Mouse (Mus musculus) layer of hippocampus, adult 8-10 months (tissue): Measurements from ENCODE around the gene Nkain1. TPM values are rescaled to one million over a fixed set of nuclear protein-coding genes. Genes with fewer than 3 reads are reported as not detected.

Experiments
- DNase-seq, 2 experiments: peaks; one replicate each; pipeline ENCODE4 v3.0.0; 2022; ENCODE audit warnings: low spot score in 2 of 2
- total RNA-seq, 4 experiments: library from RNA; stranded (reverse); gene quantifications; 2 replicates each; pipeline ENCODE4 v1.2.4; 2022

The Nkain1 gene
- total RNA-seq, result 10 to 100 TPM; 27.0 to 39.6 (median 34.6) TPM

DNA sequence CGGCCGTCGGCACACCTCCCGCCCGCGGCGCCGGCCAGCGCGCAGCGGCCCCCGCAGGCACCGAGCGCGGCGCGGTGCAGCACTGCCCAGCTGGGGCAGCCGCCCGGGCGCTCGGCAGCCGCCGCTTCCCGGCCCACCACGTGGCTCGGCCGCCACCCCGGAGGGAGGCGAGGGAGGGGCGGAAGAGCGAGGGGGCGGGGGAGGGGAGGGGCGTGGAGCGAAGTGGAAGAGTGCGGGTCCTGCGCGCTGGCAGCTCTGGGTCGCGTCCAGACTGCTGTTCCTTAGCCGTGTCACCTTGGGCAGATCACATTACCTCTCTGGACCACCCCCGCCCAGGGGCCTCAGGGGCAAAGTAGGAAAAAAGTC lies at the start of gene Nkain1:
Gene Nkain1, minus strand, starts transcription at position 126 of the 366 bp plus-strand sequence.
- no peak for DNase-seq

DNA sequence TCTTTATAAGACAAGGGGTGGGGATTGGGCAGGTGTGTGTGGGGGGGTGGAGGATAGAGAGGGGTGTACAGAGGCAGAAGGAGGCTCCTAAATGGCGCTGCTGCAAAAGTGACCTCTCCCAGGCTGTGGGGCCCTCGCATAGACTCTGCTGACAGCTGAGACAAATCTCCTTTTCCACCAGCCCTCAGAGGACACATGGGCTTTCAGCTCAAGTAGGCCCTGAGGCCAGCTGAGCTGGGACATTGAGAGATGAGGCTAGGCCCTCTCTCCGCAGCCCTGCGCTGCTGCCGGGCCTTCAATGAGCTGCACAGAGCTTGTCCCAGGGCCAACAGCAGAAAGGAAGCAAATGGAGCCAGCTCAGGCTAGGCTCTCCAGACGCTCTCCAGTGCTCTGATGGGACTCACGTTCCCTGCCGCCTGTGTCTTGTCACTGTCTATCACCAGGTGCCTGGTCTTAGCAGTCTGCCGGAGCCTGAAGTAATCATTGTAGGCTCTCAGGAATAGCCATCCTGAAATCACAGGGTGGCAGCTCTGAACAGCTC lies 4.8 kb upstream of the Nkain1 start:
- no peak for DNase-seq

DNA sequence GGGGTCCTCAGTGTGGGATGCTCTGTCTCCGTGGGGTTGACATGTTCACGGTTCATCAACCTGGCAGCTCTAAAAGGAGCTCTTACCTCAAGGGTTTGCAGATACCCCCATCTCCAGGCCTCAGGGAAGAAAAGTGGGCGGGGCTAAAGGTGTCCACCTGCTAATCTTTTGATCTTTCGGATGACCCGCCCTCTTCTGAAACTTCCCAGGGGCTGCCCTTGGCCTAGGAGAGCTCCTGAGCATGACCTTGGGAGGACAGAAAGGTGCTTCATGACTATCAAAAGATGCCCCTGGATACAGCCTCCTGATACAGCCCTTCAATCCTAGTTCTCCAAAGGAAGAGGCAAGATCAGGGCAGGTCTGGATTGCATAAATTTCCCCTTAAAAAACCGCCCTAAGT lies 3.1 kb upstream of the Nkain1 start:
- no peak for DNase-seq

DNA sequence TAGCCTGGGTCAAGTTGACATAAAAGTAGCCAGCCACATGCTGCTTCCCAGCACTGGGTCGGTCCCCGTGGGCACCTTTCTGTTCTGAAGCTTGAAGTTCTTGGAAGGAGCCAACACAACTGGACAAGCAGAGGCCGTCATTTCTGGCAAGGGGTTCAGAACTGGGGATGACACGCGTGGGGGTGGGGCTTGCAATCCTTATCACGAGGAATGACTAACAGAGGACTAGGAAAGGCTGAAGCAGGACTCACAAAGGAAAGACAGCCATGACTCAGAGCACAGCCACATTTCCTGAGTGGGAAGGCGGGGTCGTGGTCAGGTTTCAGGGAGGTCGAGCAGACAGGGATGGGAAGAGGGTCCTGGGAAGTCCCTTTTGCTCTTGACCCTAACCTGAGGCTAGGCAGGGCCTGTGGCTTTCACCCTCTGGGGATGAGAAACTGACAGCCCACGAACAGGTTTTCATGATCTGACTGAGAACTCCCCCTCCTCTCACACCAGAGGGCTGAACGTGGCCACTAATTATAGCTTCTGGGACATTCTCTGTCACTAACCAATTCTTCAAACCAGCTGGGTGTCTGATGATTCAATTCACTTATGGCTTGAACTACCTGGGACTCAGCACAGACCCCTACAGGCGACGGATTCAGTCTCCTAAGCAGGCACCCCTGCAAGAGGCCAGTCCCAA lies 2.4 kb upstream of the Nkain1 start:
- DNase-seq, result no peak

DNA sequence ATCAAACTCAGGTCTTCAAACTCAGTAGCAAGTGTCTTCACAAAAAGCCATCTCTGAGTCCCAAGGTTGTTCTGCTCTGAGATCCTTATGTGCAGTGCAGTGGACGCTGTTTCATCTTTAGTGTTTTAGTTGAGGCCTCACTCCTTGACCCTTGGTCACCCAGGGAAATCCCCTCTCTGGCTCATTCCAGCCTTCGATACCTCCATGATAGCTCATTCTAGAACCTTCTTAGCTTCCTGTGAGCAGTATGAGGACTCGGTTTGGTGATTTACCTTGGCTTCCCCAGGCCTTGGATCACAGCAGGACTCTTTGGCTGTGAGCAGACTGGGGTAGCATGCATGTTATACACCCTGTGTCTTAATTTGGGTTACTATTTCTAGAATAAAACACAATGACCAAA lies 1.6 kb upstream of the Nkain1 start:
- DNase-seq, result no peak

DNA sequence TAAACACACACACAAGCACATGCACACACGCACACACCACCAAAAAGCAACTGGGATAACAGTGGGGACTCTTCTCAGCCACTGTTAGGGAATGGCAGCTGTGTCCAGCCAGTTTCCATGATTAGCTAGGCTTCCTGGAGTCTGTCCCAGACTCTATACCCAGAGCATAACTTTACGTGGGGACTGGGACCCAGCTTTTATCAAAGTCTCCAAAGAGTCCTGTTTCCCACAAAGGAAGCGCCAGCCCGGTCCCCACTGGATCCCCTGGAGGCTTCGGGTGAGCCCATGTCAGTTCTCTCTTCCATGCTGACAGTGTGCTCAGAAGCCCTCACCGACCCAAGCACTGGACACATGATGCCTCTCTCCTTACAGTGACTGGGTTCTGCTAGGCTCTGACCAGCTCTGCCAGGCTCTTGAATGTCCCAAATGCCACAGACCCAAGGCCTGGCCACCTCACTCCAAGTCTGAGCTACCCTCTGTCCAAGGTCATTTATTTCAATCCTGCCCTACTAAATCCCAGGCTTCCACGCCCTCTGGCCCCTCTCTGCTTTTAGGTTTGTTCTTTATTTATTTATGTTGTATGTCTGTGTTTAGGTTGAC lies 988 bp upstream of the Nkain1 start:
- no peak for DNase-seq

DNA sequence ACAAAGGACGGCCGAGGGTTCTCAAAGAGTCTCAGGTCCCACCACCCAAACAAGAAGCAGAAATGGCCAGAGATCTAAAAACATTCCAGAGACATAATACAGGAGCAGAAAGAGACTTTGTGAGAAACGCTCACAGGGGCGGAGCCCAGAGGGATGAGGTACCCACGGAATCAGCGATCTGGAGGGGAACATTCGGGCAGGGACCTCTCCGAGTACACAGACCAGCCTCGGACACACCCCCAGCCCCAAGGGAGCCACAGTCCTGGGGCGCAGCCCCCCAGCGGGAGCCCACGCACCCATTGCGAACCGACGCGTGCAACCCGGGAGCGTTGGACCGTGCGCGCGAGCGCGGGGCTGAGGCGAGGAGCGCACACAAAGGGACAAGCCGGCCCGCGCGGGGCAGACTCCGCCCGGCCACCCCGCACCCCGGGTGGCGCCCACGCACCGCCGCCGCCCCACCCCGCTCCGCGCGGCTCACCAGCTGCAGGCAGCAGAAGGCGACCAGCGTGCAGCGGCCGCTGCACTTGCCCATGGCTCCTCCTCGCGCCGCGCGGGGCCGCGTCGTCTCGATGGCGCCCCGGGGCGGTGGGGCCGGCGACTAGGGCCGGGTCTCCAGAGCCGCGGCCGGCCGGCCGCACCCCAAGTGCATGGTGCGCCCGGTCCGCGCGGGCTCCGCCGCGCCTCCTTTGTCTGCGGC lies 474 bp downstream of the Nkain1 start:
- no peak for DNase-seq

DNA sequence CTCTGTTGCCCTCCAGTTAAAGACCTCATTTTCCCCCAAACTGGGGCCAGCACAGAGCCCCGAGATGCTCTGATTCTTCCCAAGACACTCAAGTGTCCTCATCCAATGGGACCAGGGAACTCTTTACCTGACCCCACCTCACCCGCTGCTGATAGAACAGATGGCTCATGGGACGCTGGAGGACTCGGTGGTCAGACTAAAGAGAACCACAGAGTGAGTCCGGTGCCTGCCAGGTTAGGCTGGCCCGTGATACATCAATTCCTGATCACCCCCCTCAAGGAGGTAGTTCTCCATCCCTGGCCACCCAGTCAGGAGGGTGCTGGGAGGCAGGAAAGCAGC lies 992 bp downstream of the Nkain1 start:
- no peak for DNase-seq

DNA sequence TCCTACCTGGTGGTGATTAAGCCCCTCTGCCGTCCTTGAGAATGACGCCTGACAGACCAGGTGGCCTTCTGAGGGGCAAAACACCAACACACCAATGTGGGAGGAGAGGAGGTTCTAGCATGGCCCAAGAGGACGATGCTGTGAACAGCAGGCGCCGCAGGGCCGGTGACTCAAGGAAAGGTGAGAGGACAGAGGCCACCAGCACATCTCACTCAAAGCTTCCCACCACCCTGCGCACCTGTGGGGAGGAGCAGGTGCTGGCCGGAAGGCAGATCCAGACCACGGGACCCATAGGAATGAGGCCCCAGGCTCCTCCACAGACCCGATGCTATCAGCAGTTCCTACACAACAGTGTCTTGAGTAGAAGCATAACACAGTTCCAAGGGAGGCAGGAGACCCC lies 1.4 kb downstream of the Nkain1 start:
- no peak for DNase-seq

DNA sequence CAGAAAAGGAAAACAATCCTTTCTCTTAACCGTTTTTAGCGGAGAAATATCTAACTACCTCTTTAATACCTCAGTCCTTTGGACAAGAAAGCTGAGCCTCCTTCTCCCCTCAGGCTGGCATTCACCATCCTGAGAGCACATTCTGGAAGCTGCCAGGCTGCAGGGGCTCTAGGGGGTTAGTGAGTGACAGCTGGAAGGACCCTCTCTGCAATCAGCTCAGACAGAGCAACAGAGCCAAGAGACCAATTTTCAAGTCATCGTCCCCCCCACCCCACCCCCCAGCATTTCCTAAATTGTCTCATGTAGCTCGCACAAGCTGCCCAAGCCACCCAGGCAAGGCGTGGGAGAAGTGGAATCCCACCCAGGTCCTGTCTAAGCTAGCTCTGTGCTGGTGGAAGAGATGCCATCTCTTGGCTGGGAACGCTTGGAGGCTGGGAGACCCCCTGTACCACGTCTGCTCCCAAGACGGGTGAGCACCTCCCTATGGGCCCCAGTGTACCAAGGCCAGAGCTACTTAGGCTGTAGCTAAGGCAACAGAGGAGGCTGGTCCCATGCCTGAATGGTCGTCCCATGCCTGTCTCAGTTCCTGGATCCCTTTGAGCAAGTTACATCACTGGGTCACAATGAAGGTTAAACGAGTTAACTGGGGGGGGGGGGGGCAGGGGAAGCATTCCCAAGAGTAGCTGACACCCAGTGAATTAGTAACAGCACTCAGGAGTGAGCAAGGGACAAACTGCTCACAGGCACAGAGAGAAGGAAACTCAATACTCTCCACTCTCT lies 2.8 kb downstream of the Nkain1 start:
- no peak for DNase-seq

DNA sequence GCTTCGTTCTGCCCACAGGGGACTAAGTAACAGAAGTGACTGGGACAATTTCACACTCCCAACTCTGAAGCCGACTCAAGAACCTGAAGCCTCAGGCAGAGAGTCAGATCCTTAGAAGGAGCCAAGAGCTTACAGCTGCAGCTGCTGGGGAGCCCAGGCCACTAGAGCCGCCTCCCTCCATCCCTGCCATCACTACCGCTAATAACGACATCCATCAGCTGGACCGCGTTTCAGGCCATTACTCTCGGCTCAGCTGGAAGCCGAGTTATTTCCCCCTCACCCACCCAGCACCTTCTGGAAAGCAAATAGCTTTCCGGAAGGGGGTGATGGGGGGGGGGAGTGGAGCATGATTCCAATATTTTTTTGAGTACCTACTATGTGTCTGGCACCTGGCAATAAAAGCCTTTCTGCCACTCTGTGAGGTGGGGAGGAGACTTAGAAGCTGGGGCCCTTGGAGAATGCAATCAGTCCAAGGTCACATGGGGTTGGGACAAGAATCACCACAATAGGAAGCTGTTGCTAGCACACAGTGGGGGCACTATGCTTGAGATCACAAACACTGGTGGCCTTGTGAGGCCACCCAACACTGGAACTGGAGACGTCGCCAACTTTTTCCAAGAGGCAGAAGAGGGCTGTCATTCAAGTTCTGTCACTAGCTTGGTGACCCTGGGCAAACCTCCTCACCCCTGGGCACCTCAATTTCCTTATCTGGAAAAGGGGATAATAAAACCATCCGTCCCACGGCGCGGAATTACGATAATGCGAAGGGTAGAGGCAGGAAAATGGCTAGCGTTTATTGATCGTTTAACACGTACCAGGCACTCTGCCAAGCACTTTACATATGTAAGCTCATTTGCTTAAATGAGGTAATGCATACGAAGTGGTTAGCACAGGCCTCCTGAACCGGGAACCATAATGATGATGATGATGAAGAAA lies 5.7 kb downstream of the Nkain1 start:
- no peak for DNase-seq

DNA sequence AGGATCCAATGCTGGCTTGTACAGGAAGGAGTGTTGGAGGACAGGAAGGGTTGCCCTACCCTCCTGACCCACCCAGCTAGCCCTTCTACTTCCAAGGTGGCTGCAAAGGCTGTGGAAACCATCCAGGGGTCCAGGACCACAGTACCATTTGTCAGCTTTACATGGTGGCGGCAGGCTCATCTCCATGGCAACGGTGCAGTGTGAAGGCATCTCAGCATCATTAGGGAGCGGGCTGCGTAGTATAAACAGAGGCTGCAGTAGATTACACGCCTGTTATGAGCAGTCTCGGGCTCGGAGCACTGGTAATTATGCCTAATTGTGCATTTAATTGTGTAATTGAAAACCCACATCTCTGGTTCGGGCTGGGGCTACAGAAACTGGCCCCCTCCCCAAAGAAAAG lies 10.2 kb downstream of the Nkain1 start:
- no peak for DNase-seq

DNA sequence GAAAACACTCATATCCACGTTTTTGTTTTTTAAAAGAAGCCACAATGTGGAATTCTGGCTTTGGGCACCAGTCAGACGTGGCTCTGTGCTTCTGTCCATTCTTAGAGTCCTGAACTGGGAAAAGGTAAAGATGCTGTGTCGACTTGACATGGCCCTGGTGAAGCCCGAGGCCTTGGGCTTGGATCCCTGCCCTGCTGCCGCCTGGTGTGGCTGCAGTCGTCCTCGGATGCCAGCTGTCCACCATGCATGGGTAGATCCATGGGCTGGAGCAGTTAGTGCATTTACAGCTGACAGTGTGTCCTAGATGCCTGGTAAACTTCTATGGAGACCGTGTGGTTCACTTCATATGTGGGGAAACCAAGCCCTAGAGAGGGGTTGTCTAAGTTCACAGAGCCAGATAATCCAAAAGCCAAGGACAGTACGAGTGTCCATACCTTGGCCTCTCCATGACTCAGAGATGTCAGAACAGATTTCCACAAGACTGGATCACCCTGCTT lies 10.7 kb downstream of the Nkain1 start:
- no peak for DNase-seq

DNA sequence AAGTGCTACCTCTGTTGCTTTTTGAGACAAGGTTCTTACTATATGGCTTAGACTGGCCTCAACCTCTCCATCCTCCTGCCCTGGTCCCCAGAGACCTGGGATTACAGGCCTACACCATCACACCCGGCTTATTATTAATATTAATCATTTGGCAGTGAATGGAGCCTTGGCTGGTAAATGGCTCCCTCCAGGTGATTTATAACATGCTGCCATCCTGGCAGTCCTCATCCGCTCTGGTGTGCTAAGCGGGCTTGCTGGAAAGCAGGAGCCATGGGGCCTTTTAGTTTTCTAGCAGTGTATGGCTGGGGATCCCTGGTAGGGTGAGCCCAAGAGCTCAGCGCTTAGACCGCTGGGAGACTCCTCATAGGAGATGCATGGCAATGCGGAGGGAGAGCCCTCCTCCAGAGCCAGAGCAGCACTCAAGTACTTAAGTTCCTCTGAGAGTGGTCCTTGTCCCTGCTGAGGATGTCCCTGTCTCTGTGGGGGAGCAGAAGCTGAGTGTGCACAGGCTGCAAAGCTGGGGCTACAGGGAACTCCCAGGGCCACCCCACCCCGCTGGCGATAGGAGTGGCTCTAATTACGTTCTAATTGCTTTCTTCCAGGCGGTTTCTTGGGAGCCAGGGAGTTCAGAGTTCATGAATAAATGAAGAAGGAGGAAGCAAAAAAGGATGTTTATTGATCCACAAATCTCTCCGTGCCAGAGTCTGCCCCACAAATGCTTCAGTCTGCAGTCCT lies 13.2 kb downstream of the Nkain1 start:
- no peak for DNase-seq

DNA sequence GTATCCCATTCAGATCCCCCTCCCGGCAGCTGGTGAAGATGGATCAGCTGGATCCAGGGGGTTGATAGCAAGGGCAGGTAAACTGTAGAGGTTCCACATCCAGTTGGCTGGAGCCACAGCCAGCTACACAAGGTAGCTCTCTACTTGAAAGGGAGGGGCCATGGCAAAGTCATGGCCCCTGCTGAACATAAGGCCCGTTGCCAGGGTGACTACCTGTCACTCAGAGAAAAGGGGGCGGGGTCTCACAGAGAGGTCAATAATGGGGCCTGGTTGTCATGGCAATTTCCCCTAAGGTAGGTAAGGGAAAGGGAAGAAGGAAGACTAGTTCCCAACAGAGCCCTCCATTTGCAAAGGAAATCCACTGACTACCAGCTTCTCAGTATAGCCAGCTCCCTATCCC lies 14.8 kb downstream of the Nkain1 start:
- DNase-seq, result no peak

DNA sequence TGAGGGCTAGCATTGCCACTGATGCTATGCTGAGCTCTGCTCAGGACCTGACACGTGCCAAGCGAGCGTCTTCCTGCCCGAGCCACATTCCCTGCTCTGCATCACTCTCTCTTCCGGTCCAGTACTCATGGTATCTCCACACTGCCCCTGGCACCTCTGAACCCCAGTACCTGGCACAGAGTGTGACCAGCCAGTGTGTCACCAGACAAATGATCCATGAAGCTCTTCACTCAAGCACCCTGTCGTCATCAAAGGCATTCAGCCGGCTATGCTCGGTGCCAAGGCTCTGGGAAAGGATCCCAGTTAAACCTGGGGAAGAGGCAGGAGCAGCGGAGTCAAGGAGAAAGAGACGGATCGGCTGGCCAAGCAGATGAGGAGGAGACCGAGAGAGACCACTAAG lies 16.1 kb downstream of the Nkain1 start:
- no peak for DNase-seq

DNA sequence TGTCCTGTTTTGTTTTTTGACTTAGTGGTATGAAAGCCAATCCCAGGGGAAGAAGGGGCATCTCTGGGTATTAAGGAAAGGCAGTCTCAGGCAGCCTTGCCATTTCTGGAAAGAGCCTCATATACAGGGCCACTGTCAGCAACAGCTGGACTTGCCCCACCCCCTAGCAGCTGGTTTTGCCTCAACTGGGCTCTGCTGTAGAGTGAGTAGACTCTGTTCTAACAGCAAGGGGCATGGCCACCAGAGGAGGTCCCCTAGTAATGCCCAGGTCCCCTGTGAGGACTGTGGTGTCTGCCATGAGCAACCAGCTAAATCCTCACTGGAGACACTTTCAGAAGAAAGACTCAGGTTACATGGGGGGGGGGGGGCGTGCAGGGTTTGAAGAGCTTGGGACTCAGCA lies 17.0 kb downstream of the Nkain1 start:
- DNase-seq, result no peak

DNA sequence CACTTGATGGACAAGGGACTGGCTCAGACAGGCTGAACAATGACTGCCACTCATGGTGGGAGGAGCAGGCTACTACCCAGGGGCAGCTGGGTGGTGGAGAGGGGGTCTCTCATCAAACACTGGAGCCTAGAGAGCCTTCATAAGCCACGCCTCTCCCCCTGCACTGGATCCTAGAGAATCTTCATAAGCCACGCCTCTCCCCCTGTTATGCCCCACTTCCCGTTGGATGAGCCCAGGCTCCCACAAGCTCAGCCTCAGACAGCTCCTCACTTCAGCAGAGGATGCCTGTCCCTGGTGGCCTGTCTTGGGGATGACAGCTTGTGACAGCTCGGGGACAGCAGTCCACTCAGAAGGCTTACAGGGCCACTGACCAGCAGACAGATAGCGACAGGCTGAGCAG lies 17.7 kb downstream of the Nkain1 start:
- DNase-seq, result no peak

DNA sequence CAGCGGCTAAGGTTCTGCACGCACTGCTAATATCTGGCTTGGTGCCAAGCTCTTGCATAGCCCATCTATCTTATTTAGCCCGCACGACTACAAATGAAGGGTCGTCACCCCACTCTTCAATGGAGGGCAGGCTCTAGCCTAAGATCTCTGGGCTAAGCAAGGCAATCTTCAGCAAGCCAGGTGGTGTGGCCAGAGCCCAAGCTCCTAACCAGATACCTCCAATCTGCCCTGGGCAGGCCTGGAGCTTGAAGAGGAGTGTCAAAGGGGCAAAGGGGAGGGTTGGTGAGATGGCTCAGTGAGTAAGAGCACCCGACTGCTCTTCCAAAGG lies 20.9 kb downstream of the Nkain1 start:
- no peak for DNase-seq
